Mouse (Mus musculus): ENCODE measurements around the gene Tspan18.

DNA sequence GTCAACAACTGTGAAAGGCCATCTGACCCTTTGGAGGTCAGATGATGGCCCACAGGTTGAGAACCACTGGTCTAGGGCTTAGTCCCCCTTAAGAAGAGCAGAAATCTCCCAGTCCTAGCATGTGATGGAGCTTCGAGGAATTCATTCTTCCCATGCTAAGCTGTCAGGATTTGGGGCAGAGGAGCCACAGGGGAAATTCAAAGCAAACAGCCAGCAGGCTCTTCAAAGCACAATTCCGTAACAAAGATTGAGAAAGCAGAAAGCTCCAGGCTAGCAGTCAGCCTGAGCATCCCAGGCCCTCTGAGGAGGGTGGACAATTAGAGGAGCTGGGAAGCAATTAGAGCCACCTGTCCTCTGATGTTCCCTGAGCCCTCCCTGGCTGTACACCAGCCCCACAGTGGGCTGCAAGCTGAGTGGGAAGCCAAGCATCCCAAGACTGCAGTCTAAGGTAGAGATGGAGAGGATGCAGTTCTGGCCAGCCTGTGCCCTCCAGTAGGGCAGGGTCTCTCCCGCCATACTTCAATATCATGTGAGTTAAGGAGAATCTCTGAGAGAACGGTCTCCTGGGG is 173.8 kb downstream of the Tspan18 start:
- no peak for TF ChIP-seq POLR2A (IDR thresholded peaks at IDR 0.05; ENCODE audit: low read depth, low read length)
- no peak for TF ChIP-seq CTCF (IDR thresholded peaks at IDR 0.05; ENCODE audit: extremely low read depth, insufficient read length, insufficient replicate concordance, low read depth, low read length)
